Mouse (Mus musculus): ENCODE measurements at regions not wholly inside any gene's neighbourhood (a gene's known extent, or its start where the extent isn't known, plus 50 kb on each side); places are given as distances from the start of the nearest gene placed in this dataset.

DNA sequence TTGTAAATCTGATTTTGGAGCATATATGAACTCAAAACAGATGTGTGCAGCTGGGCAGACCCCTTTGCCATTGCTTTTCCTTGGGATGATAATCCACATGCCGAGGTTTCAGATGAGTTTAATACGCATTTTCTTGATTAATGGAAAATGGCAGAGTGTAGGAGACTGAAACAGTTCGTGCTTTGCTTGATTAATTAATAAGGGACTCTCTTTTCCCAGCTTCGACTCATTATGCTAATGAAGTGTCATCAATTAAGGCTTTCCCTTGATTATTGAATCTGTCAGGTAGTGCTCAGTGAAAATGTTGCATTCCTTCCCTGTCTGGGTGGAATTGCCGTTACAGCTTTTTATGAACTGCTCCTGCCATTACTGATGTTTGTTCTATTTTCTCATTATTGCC, 647.2 kb upstream of the Nova1 start:
- TF ChIP-seq POLR2A (IDR thresholded peaks at IDR 0.05; ENCODE audit: extremely low read depth, insufficient read depth, low read length), result no peak
- TF ChIP-seq CTCF (IDR thresholded peaks at IDR 0.05; ENCODE audit: extremely low read depth, insufficient read depth, low read length), result no peak
